Mouse (Mus musculus) intestine, embryonic 14.5 days (tissue): ENCODE data around the gene Gramd1b. TPM values are rescaled to one million over a fixed set of nuclear protein-coding genes. Genes with fewer than 3 reads are reported as not detected.

ENCODE experiments used
- ATAC-seq: fragments of 200-750 bp; cut with Nextera tagmentation; replicated peaks from 2 replicates; pipeline ENCODE4 v1.8.0; 2017; ENCODE audit warnings: low read depth, moderate number of reproducible peaks, moderate TSS enrichment, moderate library complexity; ENCODE audit not compliant: low FRiP score, low TSS enrichment
- DNase-seq: peaks from one replicate; pipeline ENCODE4 v3.0.0-alpha.2; 2018; ENCODE audit warnings: low spot score
- H3K27ac ChIP-seq: fragments of 300-500 bp; sonication (generic); 2 replicates; pipeline ENCODE4 v1.5.1; 2014; ENCODE audit warnings: low read depth, mild to moderate bottlenecking, control low read depth
- H3K27me3 ChIP-seq: fragments of 300-500 bp; sonication (generic); replicated peaks from 2 replicates; pipeline ENCODE4 v1.6.1; 2014; ENCODE audit warnings: low read length, control low read depth; ENCODE audit not compliant: control insufficient read depth, insufficient read depth
- H3K36me3 ChIP-seq: fragments of 300-500 bp; sonication (generic); 2 replicates; pipeline ENCODE4 v1.6.1; 2014; ENCODE audit warnings: low read length, control low read depth; ENCODE audit not compliant: control insufficient read depth, insufficient read depth
- H3K4me1 ChIP-seq: fragments of 300-500 bp; sonication (generic); replicated peaks from 2 replicates; pipeline ENCODE4 v1.6.1; 2014; ENCODE audit warnings: low read length, control low read depth, mixed read lengths; ENCODE audit not compliant: control insufficient read depth, insufficient read depth
- H3K4me2 ChIP-seq: fragments of 300-500 bp; sonication (generic); 2 replicates; pipeline ENCODE4 v1.6.1; 2014; ENCODE audit warnings: low read length
- H3K4me3 ChIP-seq: fragments of 300-500 bp; sonication (generic); 2 replicates; pipeline ENCODE4 v1.5.1; 2014; ENCODE audit warnings: low read depth, low read length, control low read depth, mixed read lengths
- H3K9ac ChIP-seq: fragments of 300-500 bp; sonication (generic); 2 replicates; pipeline ENCODE4 v1.6.1; 2014; ENCODE audit warnings: mild to moderate bottlenecking, low read length
- H3K9me3 ChIP-seq: fragments of 300-500 bp; sonication (generic); 2 replicates; pipeline ENCODE4 v1.6.1; 2016; ENCODE audit warnings: low read length, control low read depth; ENCODE audit not compliant: control insufficient read depth
- WGBS: fragments of 180-500 bp; shearing (Covaris S2); extraction: QIAGEN DNeasy Blood & Tissue Kit; methylation state at CpG from one replicate; pipeline ENCODE4 v1.1.7; 2014; 5-methylcytosine and 5-hydroxymethylcytosine counted together
- polyA plus RNA-seq: library from polyadenylated mRNA; unstranded; fragments of >200 nt; fragmentation: Nextera tagmentation; extraction: Ambion mirVana; gene quantifications from 2 replicates; pipeline ENCODE4 v1.2.1, GENCODE M21; 2014

Gene Gramd1b
- polyA plus RNA-seq, 1 experiment from 2014 or later, result 3.5 TPM

- Histone ChIP-seq H3K4me2 (no peak overlapping the region), H3K27ac (no peak overlapping the region), H3K27me3 (no peaks in the 10 kb centered on the region), H3K4me3 (no peak overlapping the region), H3K4me1 (no peaks in the 10 kb centered on the region), H3K36me3 (no peaks in the 10 kb centered on the region), H3K9me3 (no peaks in the 10 kb centered on the region), H3K9ac (no peak overlapping the region)
- no peak for ATAC-seq
- no peak for DNase-seq
- 78% methylated on average over 5 of the region's 5 CpGs for WGBS
These were observed 26.6 kb upstream of the Gramd1b start for GRCm38 (mm10) chr9:40557796-40558195.

- Histone ChIP-seq H3K27me3 (no peaks in the 10 kb centered on the region), H3K4me1 (no peaks in the 10 kb centered on the region), H3K36me3 (no peaks in the 10 kb centered on the region), H3K9me3 (no peaks in the 10 kb centered on the region), H3K9ac (no peak overlapping the region), H3K4me3 (no peak overlapping the region), H3K4me2 (no peak overlapping the region), H3K27ac (no peak overlapping the region)
- WGBS, result 77% methylated on average over 4 of the region's 4 CpGs
- no peak for DNase-seq
- no peak for ATAC-seq
These were observed 25.2 kb upstream of the Gramd1b start for GRCm38 (mm10) chr9:40556396-40556795.

- Histone ChIP-seq H3K4me1 (no peaks in the 10 kb centered on the region), H3K27me3 (no peaks in the 10 kb centered on the region), H3K4me3 (no peak overlapping the region), H3K4me2 (no peak overlapping the region), H3K36me3 (no peaks in the 10 kb centered on the region), H3K27ac (no peak overlapping the region), H3K9ac (no peak overlapping the region), H3K9me3 (no peaks in the 10 kb centered on the region)
- DNase-seq, result no peak
- WGBS, result 56% methylated on average over 5 of the region's 5 CpGs
- no peak for ATAC-seq
These were observed 24.1 kb upstream of the Gramd1b start for GRCm38 (mm10) chr9:40555243-40555642.

GRCm38 (mm10) chr9:40547876-40548275 lies 16.7 kb upstream of the Gramd1b start:
- H3K9ac ChIP-seq, result no peak overlapping the region
- ATAC-seq (no peak), DNase-seq (no peak)
- H3K4me1 ChIP-seq, result no peaks in the 10 kb centered on the region
- H3K36me3 ChIP-seq, result no peaks in the 10 kb centered on the region
- no peak overlapping the region for H3K4me3 ChIP-seq
- H3K27me3 ChIP-seq, result no peaks in the 10 kb centered on the region
- no peak overlapping the region for H3K4me2 ChIP-seq
- no peaks in the 10 kb centered on the region for H3K9me3 ChIP-seq
- 89% methylated on average over 5 of the region's 5 CpGs for WGBS
- no peak overlapping the region for H3K27ac ChIP-seq

- H3K27me3 ChIP-seq, result no peaks in the 10 kb centered on the region
- 67% methylated on average over 6 of the region's 6 CpGs for WGBS
- H3K36me3 ChIP-seq, result no peaks in the 10 kb centered on the region
These were observed 14.0 kb upstream of the Gramd1b start for GRCm38 (mm10) chr9:40545193-40545592.

GRCm38 (mm10) chr9:40539588-40540140 lies 8.5 kb upstream of the Gramd1b start:
- Histone ChIP-seq H3K9ac (no peak overlapping the region), H3K4me1 (no peaks in the 10 kb centered on the region), H3K36me3 (no peaks in the 10 kb centered on the region), H3K9me3 (no peaks in the 10 kb centered on the region), H3K27ac (no peak overlapping the region), H3K27me3 (no peaks in the 10 kb centered on the region), H3K4me2 (no peak overlapping the region), H3K4me3 (no peak overlapping the region)
- 85% methylated on average over 8 of the region's 8 CpGs for WGBS
- DNase-seq, result no peak
- no peak for ATAC-seq

More at GRCm38 (mm10) chr9:40545193-40545592, 14.0 kb upstream of the Gramd1b start:
- no peak overlapping the region for H3K27ac ChIP-seq
- no peak for ATAC-seq
- H3K9ac ChIP-seq, result no peak overlapping the region
- no peak overlapping the region for H3K4me2 ChIP-seq
- H3K4me3 ChIP-seq, result no peak overlapping the region
- H3K4me1 ChIP-seq, result no peaks in the 10 kb centered on the region
- no peak for DNase-seq
- no peaks in the 10 kb centered on the region for H3K9me3 ChIP-seq

- WGBS, result 38% methylated on average over 2 of the region's 2 CpGs
- Histone ChIP-seq H3K27ac (no peak overlapping the region), H3K4me1 (no peaks in the 10 kb centered on the region), H3K36me3 (no peaks in the 10 kb centered on the region), H3K4me3 (no peak overlapping the region), H3K4me2 (no peak overlapping the region), H3K9ac (no peak overlapping the region), H3K27me3 (no peaks in the 10 kb centered on the region), H3K9me3 (no peaks in the 10 kb centered on the region)
- ATAC-seq, result no peak
- no peak for DNase-seq
These were observed 6.5 kb upstream of the Gramd1b start for GRCm38 (mm10) chr9:40537708-40538105.

GRCm38 (mm10) chr9:40537044-40537707 lies 6.0 kb upstream of the Gramd1b start:
- H3K9ac ChIP-seq, result no peak overlapping the region
- no peak overlapping the region for H3K4me2 ChIP-seq
- no peaks in the 10 kb centered on the region for H3K9me3 ChIP-seq
- WGBS, result 84% methylated on average over 3 of the region's 3 CpGs
- DNase-seq, result no peak
- ATAC-seq, result no peak
- H3K27ac ChIP-seq, result no peak overlapping the region
- H3K4me3 ChIP-seq, result no peak overlapping the region
- H3K36me3 ChIP-seq, result no peaks in the 10 kb centered on the region
- no peaks in the 10 kb centered on the region for H3K4me1 ChIP-seq
- H3K27me3 ChIP-seq, result peaks cover under 1% of the 10 kb centered on the region; the same call in 1 of the 2 replicates

GRCm38 (mm10) chr9:40530536-40530935 lies 647 bp downstream of the Gramd1b start:
- H3K9ac ChIP-seq, result no peak overlapping the region; the same call in 1 of the 2 replicates

More at GRCm38 (mm10) chr9:40530536-40530935, 647 bp downstream of the Gramd1b start:
- Histone ChIP-seq H3K4me3 (peak overlapping the region; percentile 44), H3K27ac (no peak overlapping the region), H3K4me1 (no peaks in the 10 kb centered on the region; the same call in 1 of the 2 replicates), H3K9me3 (no peaks in the 10 kb centered on the region), H3K27me3 (peaks cover 12% of the 10 kb centered on the region; the same call in 1 of the 2 replicates), H3K36me3 (no peaks in the 10 kb centered on the region), H3K4me2 (peak overlapping the region; percentile 86)
- DNase-seq, result no peak
- no peak for ATAC-seq
- 63% methylated on average over 8 of the region's 8 CpGs for WGBS
